Mouse (Mus musculus): Measurements from ENCODE around the gene Rad51ap1. TPM values are rescaled to one million over a fixed set of nuclear protein-coding genes. Genes with fewer than 3 reads are reported as not detected.

Rad51ap1 gene
- 10 to 100 TPM; 19.9 to 31.7 TPM for total RNA-seq (2023)

DNA sequence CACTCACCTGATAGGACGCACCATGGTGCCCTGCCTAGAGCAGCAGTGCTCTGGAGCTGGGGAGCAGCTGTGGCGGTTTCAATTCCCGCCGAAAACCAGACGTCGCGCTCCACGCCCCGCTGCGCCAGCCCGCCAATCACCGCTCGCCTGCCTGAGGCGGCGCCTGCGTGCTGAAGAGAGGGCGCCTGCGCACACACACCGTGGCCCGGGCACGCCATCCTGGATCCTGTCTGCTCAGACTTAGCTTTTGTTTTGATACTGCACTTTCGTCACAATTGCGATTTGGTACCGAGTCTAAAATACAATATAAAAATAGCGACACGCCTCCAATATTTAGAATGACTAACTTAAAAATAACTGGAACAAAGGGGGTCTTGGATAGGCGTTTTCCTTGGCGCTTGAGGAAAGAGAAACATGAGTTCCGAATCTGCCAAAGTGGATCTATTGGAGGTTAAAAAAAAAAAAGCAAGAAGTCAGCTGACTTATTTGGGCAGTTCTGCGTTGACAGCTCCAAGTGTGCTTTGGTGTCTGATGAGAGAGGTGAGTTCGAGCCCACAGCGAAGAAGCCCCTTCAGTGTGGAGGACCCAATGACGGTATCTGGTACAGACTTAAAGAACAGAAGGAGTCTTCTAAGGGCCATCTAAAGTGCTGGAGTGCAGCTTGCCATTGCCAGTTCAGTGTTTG is at the start of gene Rad51ap1, which contains the start of gene D6Wsu163e:
Gene Rad51ap1, minus strand, starts transcription at position 101 of the 685 bp plus-strand sequence.
Gene D6Wsu163e, plus strand, starts transcription at position 476 of the 685 bp plus-strand sequence.

DNA sequence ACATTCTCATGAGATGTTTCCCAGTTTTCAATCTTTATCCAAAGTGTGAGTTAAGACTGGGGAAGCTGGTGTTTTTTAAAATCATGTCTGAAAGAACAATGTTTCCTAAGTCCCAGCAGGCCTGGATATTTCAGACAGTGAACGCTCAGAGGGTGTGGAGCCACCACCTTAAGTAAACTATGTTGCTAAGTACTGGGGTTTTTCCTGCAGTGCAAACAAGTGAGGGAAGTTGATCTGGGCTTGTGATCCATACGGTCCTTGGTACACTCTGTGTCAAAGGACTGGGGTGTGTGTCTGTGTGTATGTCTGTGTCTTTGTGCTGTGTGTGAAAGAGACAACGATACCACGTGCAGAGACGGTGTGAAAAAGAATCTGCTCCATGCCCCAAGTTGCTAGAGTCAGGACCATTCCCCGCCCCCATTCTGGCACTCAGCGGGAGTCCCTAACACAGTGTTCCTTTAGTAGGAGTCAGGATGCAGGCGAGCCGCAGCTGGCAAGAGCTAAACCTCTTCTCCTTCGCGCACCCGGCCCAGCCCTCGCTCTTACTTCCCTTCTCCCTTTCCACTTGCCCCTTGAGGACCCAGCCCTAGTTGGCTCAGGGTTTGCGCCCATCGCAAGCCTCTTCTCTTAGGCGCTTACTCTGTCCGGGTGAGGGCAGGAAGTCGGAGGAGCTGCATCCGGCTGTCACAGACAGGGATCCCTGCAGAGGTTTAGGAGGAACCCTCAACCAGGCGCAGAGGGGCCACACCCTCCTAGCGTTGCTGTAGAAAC is 18.1 kb downstream of the Rad51ap1 start, which contains the start of gene Dyrk4:
Gene Dyrk4, minus strand, starts transcription at position 729 of the 771 bp plus-strand sequence.

Other genes with a start within 250 kb of the Rad51ap1 start
- not detected for gene Kcna6, start 198.9 kb downstream of the Rad51ap1 start, total RNA-seq (2023)
- 10 to 100 TPM; 39.7 to 46.3 TPM for gene Ndufa9, start 90.5 kb downstream of the Rad51ap1 start, total RNA-seq (2023)
- not detected for gene Akap3, start 86.5 kb downstream of the Rad51ap1 start, total RNA-seq (2023)
- not detected for gene Dyrk4, start 17.7 kb downstream of the Rad51ap1 start, total RNA-seq (2023)
- gene D6Wsu163e, start 375 bp upstream of the Rad51ap1 start, total RNA-seq (2023) = 10 to 100 TPM; 23.4 to 23.6 TPM
- gene Fgf6, start 76.0 kb upstream of the Rad51ap1 start, total RNA-seq (2023) = not detected
- gene Fgf23, start 133.3 kb upstream of the Rad51ap1 start, total RNA-seq (2023) = not detected
- gene Tigar, start 170.0 kb upstream of the Rad51ap1 start, total RNA-seq (2023) = 1 to 10 TPM; 4.3 to 4.7 TPM
- gene Ccnd2, start 212.6 kb upstream of the Rad51ap1 start, total RNA-seq (2023) = 10 to 100 TPM; 14.5 to 16.7 TPM

All from neutrophil, adult 83 days (primary cell).